7 mouse cellular contexts compared by ENCODE assay signal in genomic region chr17:32992699-32993474, GRCm38 (mm10). TPM values are rescaled to one million over a fixed set of nuclear protein-coding genes. Genes with fewer than 3 reads are reported as not detected.
DNase-seq lines count a peak whose midpoint lies in the region; ATAC-seq lines count a peak whose summit lies in the region.

TSS of gene Zfp952 (plus strand) at chr17:32993129.

- peaks cover 7% of the 10 kb centered on the region; the same call in 1 of the 2 replicates for H3K4me1 ChIP-seq in intestine, embryonic 16.5 days (ENCODE audit: control insufficient read depth, insufficient read depth, low read length)
- H3K4me1 ChIP-seq in midbrain, embryonic 11.5 days (ENCODE audit: control insufficient read depth, insufficient read depth, low read length) = peaks cover 6% of the 10 kb centered on the region; the same call in 1 of the 2 replicates

- H3K27ac ChIP-seq in intestine, embryonic 16.5 days (ENCODE audit: low read length) = peak within 1 kb of the TSS; percentile 74
- H3K27ac ChIP-seq in midbrain, embryonic 11.5 days (ENCODE audit: low read depth, low read length) = peak within 1 kb of the TSS; percentile 35; the same call in 1 of the 2 replicates

- peak; percentile 96 for ATAC-seq in intestine, embryonic 16.5 days
- peak; percentile 96 for ATAC-seq in midbrain, embryonic 11.5 days (ENCODE audit: low FRiP score)

- no peaks in the 10 kb centered on the region for H3K9me3 ChIP-seq in intestine, embryonic 16.5 days (ENCODE audit: control insufficient read depth, low read length)
- no peaks in the 10 kb centered on the region for H3K9me3 ChIP-seq in midbrain, embryonic 11.5 days (ENCODE audit: control insufficient read depth, low read length)

- peaks cover 2% of the 10 kb centered on the region; the same call in 1 of the 2 replicates for H3K36me3 ChIP-seq in intestine, embryonic 16.5 days (ENCODE audit: control insufficient read depth, insufficient read depth, low read length)
- H3K36me3 ChIP-seq in midbrain, embryonic 11.5 days (ENCODE audit: control insufficient read depth, insufficient read depth, low read length) = peaks cover 4% of the 10 kb centered on the region

- H3K4me2 ChIP-seq in intestine, embryonic 16.5 days (ENCODE audit: low read depth, low read length) = peak within 1 kb of the TSS; percentile 83
- peak within 1 kb of the TSS; percentile 78 for H3K4me2 ChIP-seq in midbrain, embryonic 11.5 days

- 2% methylated on average over 21 of the region's 21 CpGs for WGBS in intestine, embryonic 16.5 days
- WGBS in midbrain, embryonic 11.5 days = 3% methylated on average over 21 of the region's 21 CpGs

- no peaks in the 10 kb centered on the region for H3K27me3 ChIP-seq in intestine, embryonic 16.5 days (replicated peaks; ENCODE audit: control insufficient read depth, insufficient read depth, low read length)
- no peaks in the 10 kb centered on the region for H3K27me3 ChIP-seq in midbrain, embryonic 11.5 days (ENCODE audit: control insufficient read depth, insufficient read depth, low read length)

- peak within 1 kb of the TSS; percentile 88 for H3K4me3 ChIP-seq in intestine, embryonic 16.5 days (ENCODE audit: low read length)
- H3K4me3 ChIP-seq in midbrain, embryonic 11.5 days (ENCODE audit: low read depth, low read length) = peak within 1 kb of the TSS; percentile 80

- intact Hi-C loops in left cerebral cortex, postnatal 36 days (cut with DNase I) = loop anchor here (5.0 kb wide), 2 partner anchors 39 to 99 kb away; partner anchors contain the start of gene Zfp763

- peak; percentile 78 for DNase-seq in adrenal gland, adult 8-10 months
- DNase-seq in embryo, embryonic 9.5 days (ENCODE audit: extremely low spot score) = peak; percentile 85
- DNase-seq in gastrocnemius, postnatal 4 days (ENCODE audit: low spot score in 2 of 2) = peak; percentile 58 to 74
- peak; percentile 80 to 88 for DNase-seq in left cerebral cortex, postnatal 36 days (ENCODE audit: low spot score in 2 of 2)
- DNase-seq in midbrain, embryonic 11.5 days (ENCODE audit: low spot score, missing footprints) = peak; percentile 99
- peak; percentile 88 for DNase-seq in skeletal muscle tissue, adult 2 months (ENCODE audit: low read depth, low spot score)

- H3K9ac ChIP-seq in intestine, embryonic 16.5 days (ENCODE audit: low read depth, low read length) = peak within 1 kb of the TSS; percentile 81
- H3K9ac ChIP-seq in midbrain, embryonic 11.5 days (ENCODE audit: low read length) = peak within 1 kb of the TSS; percentile 84

RNA-seq across cellular contexts. Expression of gene Zfp952, which starts in this region (rescaled TPM):
- 10 to 100 TPM in 2 of 4 experiments, 1 to 10 TPM in 2; 9.5 to 15.6 (median 12.6) TPM for total RNA-seq in adrenal gland, adult 8-10 months (2022)
- total RNA-seq in gastrocnemius, postnatal 4 days (2021) = 1 to 10 TPM; 6.7 to 8.1 TPM
- polyA plus RNA-seq in intestine, embryonic 16.5 days (2015; fragmentation: Nextera tagmentation; extraction: Ambion mirVana) = 8.2 TPM in 2 replicates
- 10 to 100 TPM; 13.6 to 18.2 TPM for total RNA-seq in left cerebral cortex, postnatal 36 days (2021)
- 19.2 and 19.3 TPM in 2 replicates for polyA plus RNA-seq in midbrain, embryonic 11.5 days (2014; fragmentation: Nextera tagmentation; extraction: Ambion mirVana)

Comparison
In these comparisons a context has a peak if more than half of its experiments do, and no peak if none do; other contexts are left out.
1. Peak in every context shown above with its lines: DNase-seq, ATAC-seq, H3K4me3 ChIP-seq and H3K27ac ChIP-seq.